Mouse (Mus musculus) right cerebral cortex, postnatal 4 days (tissue): Measurements from ENCODE around the gene Mafk.
A peak's percentile ranks its signal among the peaks of the same experiment; 100 is the strongest.

Experiments used
- DNase-seq: peaks from one replicate; pipeline ENCODE4 v3.0.0-alpha.2; 2022

Gene Mafk

GRCm38 (mm10) chr5:139797473-139798167 is 6.3 kb downstream of the Mafk start:
- peak; percentile 90 for DNase-seq

- no peak for DNase-seq
Measured at GRCm38 (mm10) chr5:139798168-139798900, 7.0 kb downstream of the Mafk start.

- DNase-seq = no peak
Measured at GRCm38 (mm10) chr5:139799041-139799440, 7.7 kb downstream of the Mafk start.

GRCm38 (mm10) chr5:139799801-139800590 is 8.7 kb downstream of the Mafk start:
- no peak for DNase-seq

- no peak for DNase-seq
Measured at GRCm38 (mm10) chr5:139801231-139801630, 9.9 kb downstream of the Mafk start.

GRCm38 (mm10) chr5:139801880-139802279 is 10.6 kb downstream of the Mafk start:
- no peak for DNase-seq

- DNase-seq = no peak
Measured at GRCm38 (mm10) chr5:139803165-139803564, 11.9 kb downstream of the Mafk start.

GRCm38 (mm10) chr5:139803601-139804102 is 12.3 kb downstream of the Mafk start:
- DNase-seq = peak; percentile 52

- no peak for DNase-seq
Measured at GRCm38 (mm10) chr5:139804107-139804551, 12.8 kb downstream of the Mafk start.

GRCm38 (mm10) chr5:139804573-139805111 is 13.3 kb downstream of the Mafk start:
- no peak for DNase-seq

GRCm38 (mm10) chr5:139805924-139806323 is 14.6 kb downstream of the Mafk start:
- no peak for DNase-seq

- DNase-seq = no peak
Measured at GRCm38 (mm10) chr5:139809397-139809796, 18.1 kb downstream of the Mafk start.

- DNase-seq = no peak
Measured at GRCm38 (mm10) chr5:139811677-139812397, 20.5 kb downstream of the Mafk start.

- DNase-seq = no peak
Measured at GRCm38 (mm10) chr5:139812398-139813125, 21.2 kb downstream of the Mafk start.

GRCm38 (mm10) chr5:139813126-139813490 is 21.8 kb downstream of the Mafk start:
- DNase-seq = no peak

- DNase-seq = no peak
Measured at GRCm38 (mm10) chr5:139813963-139814381, 22.7 kb downstream of the Mafk start.

GRCm38 (mm10) chr5:139815964-139816363 is 24.7 kb downstream of the Mafk start:
- DNase-seq = no peak

GRCm38 (mm10) chr5:139816445-139816844 is 25.1 kb downstream of the Mafk start:
- DNase-seq = no peak

GRCm38 (mm10) chr5:139817292-139817691 is 26.0 kb downstream of the Mafk start:
- no peak for DNase-seq

- DNase-seq = no peak
Measured at GRCm38 (mm10) chr5:139818056-139818455, 26.7 kb downstream of the Mafk start.

GRCm38 (mm10) chr5:139818801-139819200 is 27.5 kb downstream of the Mafk start:
- DNase-seq = no peak
